Mouse (Mus musculus) forebrain, embryonic 11.5 days (tissue): Measurements from ENCODE around the gene Gchfr. TPM values are rescaled to one million over a fixed set of nuclear protein-coding genes. Genes with fewer than 3 reads are reported as not detected.

Experiments used
- ATAC-seq: fragments of 200-750 bp; cut with Nextera tagmentation; replicated peaks from 2 replicates; pipeline ENCODE4 v1.8.0; 2017; ENCODE audit warnings: moderate TSS enrichment; ENCODE audit not compliant: low FRiP score
- DNase-seq: peaks from one replicate; pipeline ENCODE4 v3.0.0-alpha.2; 2017; ENCODE audit warnings: low spot score
- H3K27ac ChIP-seq: fragments of 300-500 bp; sonication (generic); 2 replicates; pipeline ENCODE4 v1.5.1; 2014; ENCODE audit warnings: low read depth, low read length
- H3K27me3 ChIP-seq: fragments of 300-500 bp; sonication (generic); 2 replicates; pipeline ENCODE4 v1.6.1; 2014; ENCODE audit warnings: mild to moderate bottlenecking, low read length, mixed read lengths; ENCODE audit not compliant: control insufficient read depth, insufficient read depth
- H3K36me3 ChIP-seq: fragments of 300-500 bp; sonication (generic); 2 replicates; pipeline ENCODE4 v1.6.1; 2014; ENCODE audit warnings: mild to moderate bottlenecking, low read length, moderate library complexity, mixed read lengths; ENCODE audit not compliant: control insufficient read depth, insufficient read depth
- H3K4me1 ChIP-seq: fragments of 300-500 bp; sonication (generic); replicated peaks from 2 replicates; pipeline ENCODE4 v1.6.1; 2014; ENCODE audit warnings: low read length, mixed read lengths; ENCODE audit not compliant: control insufficient read depth, insufficient read depth
- H3K4me2 ChIP-seq: fragments of 300-500 bp; sonication (generic); 2 replicates; pipeline ENCODE4 v1.6.1; 2014; ENCODE audit warnings: low read depth, mild to moderate bottlenecking, low read length, moderate library complexity, mixed read lengths; ENCODE audit not compliant: severe bottlenecking
- H3K4me3 ChIP-seq: fragments of 300-500 bp; sonication (generic); 2 replicates; pipeline ENCODE4 v1.5.1; 2014; ENCODE audit warnings: low read depth, low read length
- H3K9ac ChIP-seq: fragments of 300-500 bp; sonication (generic); 2 replicates; pipeline ENCODE4 v1.6.1; 2014; ENCODE audit warnings: low read length
- H3K9me3 ChIP-seq: fragments of 300-500 bp; sonication (generic); 2 replicates; pipeline ENCODE4 v1.6.1; 2016; ENCODE audit warnings: low read length, mixed read lengths; ENCODE audit not compliant: control insufficient read depth
- WGBS: fragments of 180-500 bp; shearing (Covaris S2); extraction: QIAGEN DNeasy Blood & Tissue Kit; methylation state at CpG from one replicate; pipeline ENCODE4 v1.1.7; 2014; 5-methylcytosine and 5-hydroxymethylcytosine counted together
- polyA plus RNA-seq: library from polyadenylated mRNA; unstranded; fragments of >200 nt; fragmentation: Nextera tagmentation; extraction: Ambion mirVana; gene quantifications from 2 replicates; pipeline ENCODE4 v1.2.1, GENCODE M21; 2014

Gchfr gene
- polyA plus RNA-seq, 1 experiment from 2014 or later, result 2.7 TPM

DNA sequence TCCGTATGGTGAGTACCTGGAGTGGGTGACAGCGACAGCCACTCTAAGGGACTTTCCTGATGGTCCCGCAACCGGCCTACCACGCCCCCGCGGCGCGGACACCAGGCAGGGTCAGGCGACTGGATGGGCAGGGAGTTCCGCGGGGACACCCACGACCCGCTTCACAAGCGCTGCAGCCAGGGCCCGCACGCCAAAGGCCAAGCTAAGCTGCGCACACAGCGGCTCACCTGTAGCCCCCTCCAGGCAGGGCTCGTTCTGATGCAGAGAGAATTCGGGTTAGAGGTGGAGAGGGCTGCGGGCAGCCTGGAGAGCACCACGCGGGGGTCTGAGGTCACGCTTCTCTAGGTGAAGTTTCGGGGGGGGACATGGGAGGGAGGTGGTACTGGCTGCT is 288 bp downstream of the Gchfr start:
- H3K36me3 ChIP-seq, result no peaks in the 10 kb centered on the region
- H3K4me1 ChIP-seq, result peaks cover 12% of the 10 kb centered on the region; the same call in 1 of the 2 replicates
- ATAC-seq (peak; percentile 37), DNase-seq (no peak)
- peaks cover 20% of the 10 kb centered on the region for H3K27me3 ChIP-seq
- no peaks in the 10 kb centered on the region for H3K9me3 ChIP-seq
- H3K4me2 ChIP-seq, result peak overlapping the region; percentile 98
- peak overlapping the region; percentile 41 for H3K9ac ChIP-seq
- peak overlapping the region; percentile 46 for H3K4me3 ChIP-seq
- 2% methylated on average over 26 of the region's 26 CpGs for whole genome bisulfite sequencing
- H3K27ac ChIP-seq, result no peak overlapping the region

GRCm38 (mm10) chr2:119170282-119170681 is 2.7 kb downstream of the Gchfr start:
- Histone ChIP-seq H3K9ac (no peak overlapping the region), H3K27me3 (peaks cover 20% of the 10 kb centered on the region), H3K4me2 (no peak overlapping the region), H3K27ac (no peak overlapping the region), H3K36me3 (no peaks in the 10 kb centered on the region), H3K4me3 (no peak overlapping the region), H3K4me1 (peaks cover 17% of the 10 kb centered on the region; the same call in 1 of the 2 replicates), H3K9me3 (no peaks in the 10 kb centered on the region)
- DNase-seq (no peak), ATAC-seq (no peak)
- WGBS, result 89% methylated on average over 2 of the region's 2 CpGs

DNA sequence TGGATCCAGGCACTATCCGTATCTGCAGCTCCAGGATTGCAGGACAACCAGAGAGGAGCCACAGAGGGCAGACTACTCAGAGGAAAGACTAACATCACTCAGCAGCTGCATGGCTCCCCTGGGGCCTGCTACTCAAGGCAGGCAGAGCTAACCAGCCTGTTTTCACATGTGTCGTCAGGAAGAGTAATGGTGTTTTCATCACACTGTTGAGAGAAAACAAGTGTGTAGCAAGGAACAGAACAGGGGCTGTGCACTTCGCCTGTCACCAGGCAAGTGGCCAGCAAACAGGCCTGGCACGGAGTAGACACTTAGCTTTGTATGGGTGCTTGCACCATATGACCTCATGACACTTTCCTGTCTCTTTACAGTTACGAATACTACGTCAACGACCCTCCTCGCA is 4.0 kb downstream of the Gchfr start:
- Histone ChIP-seq H3K36me3 (no peaks in the 10 kb centered on the region), H3K27me3 (peaks cover 15% of the 10 kb centered on the region), H3K9ac (no peak overlapping the region), H3K27ac (no peak overlapping the region), H3K4me3 (no peak overlapping the region), H3K4me2 (no peak overlapping the region), H3K4me1 (peaks cover 16% of the 10 kb centered on the region; the same call in 1 of the 2 replicates), H3K9me3 (no peaks in the 10 kb centered on the region)
- ATAC-seq (no peak), DNase-seq (no peak)
- WGBS, result 87% methylated on average over 8 of the region's 8 CpGs

DNA sequence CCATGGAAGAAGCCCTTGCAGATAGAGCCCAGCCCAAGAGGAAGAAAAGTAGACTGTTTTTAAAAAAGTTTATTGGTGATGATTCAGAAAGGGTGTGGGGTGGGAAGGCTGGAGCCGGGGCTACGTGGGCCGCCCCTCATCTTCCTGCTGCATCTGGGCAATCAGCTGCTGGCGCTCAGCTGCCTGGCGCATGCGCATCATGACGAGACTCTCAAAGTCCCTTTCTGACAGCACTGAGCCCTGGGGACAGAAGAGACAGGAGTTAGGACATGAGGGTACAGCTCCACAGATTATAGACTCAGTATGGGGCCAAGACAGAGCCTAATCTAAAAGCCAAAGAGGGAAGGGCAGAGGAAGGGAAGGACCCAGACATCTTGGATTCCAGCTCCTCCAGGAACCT is 4.9 kb downstream of the Gchfr start:
- no peaks in the 10 kb centered on the region for H3K9me3 ChIP-seq
- no peak overlapping the region for H3K27ac ChIP-seq
- H3K9ac ChIP-seq, result 0 out of 2 replicates have a peak overlapping the region, but pooled peaks have one; percentile 17
- H3K27me3 ChIP-seq, result peaks cover 6% of the 10 kb centered on the region
- peaks cover 8% of the 10 kb centered on the region; the same call in 1 of the 2 replicates for H3K4me1 ChIP-seq
- no peak overlapping the region for H3K4me2 ChIP-seq
- H3K36me3 ChIP-seq, result no peaks in the 10 kb centered on the region
- no peak overlapping the region for H3K4me3 ChIP-seq
- 84% methylated on average over 7 of the region's 7 CpGs for WGBS
- ATAC-seq, result no peak
- DNase-seq, result no peak

GRCm38 (mm10) chr2:119172862-119173576 is 5.4 kb downstream of the Gchfr start:
- H3K4me3 ChIP-seq, result no peak overlapping the region
- H3K27ac ChIP-seq, result no peak overlapping the region
- no peak for DNase-seq
- H3K4me1 ChIP-seq, result peaks cover 6% of the 10 kb centered on the region; the same call in 1 of the 2 replicates
- 27% methylated on average over 13 of the region's 13 CpGs for WGBS
- H3K9me3 ChIP-seq, result no peaks in the 10 kb centered on the region
- H3K36me3 ChIP-seq, result no peaks in the 10 kb centered on the region
- 0 out of 2 replicates have a peak, but pooled peaks cover 2% of the 10 kb centered on the region for H3K27me3 ChIP-seq
- ATAC-seq, result no peak
- no peak overlapping the region for H3K4me2 ChIP-seq
- peak overlapping the region; percentile 17 for H3K9ac ChIP-seq

DNA sequence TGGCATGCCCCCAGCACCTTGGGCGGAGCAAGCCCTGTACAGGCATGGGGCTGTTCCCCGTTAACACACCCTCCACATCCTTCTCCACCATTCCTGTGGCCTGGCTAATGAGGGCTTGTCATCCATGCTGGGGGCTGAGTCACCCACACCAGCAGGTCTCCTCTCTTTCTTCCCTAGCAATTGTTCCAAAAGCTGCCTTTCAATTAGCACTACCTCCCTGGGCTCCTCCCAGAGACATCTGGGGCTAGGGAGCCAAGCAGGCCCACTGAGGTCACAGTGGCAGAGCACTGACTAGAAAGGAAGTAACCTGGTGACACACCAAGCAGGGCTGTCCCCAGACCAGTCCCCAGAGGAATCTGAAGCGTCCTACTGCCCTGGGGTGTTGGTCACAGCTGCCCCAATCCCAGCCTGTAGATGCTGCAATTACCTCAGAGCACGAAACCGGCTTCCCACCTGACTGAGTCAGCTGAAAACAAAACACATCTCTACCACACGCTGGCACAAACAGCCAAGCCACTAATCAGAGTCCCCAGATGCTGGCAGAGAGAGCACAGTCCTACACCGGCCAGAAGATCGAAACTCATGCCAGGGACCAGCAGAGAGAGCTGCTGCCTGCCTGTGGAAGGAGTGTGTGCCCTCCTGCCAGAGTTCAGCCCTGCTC is 6.5 kb downstream of the Gchfr start, which contains the start of gene Gm14137:
Gm14137 (plus strand) TSS at position 519 of the 661 bp plus-strand sequence.
- no peak for DNase-seq

DNA sequence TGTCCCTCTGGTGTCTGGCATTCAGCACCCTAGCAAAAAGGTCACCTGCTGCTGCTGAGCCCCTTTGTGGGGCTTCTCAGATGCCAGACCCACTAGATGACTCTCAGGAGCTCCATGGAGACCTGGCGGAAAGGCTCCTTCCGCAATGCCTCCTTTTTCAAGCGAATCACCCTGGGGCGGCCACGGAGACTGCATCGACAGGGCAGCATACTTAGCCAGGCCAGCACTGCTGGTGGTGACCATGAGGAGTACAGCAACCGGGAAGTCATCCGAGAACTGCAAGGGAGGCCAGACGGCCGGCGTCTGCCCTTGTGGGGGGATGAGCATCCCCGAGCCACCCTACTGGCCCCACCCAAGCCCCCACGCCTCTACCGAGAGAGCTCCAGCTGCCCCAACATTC is 7.3 kb downstream of the Gchfr start:
- peaks cover 6% of the 10 kb centered on the region; the same call in 1 of the 2 replicates for H3K4me1 ChIP-seq
- no peak overlapping the region; the same call in 1 of the 2 replicates for H3K9ac ChIP-seq
- no peaks in the 10 kb centered on the region for H3K27me3 ChIP-seq
- no peaks in the 10 kb centered on the region for H3K36me3 ChIP-seq
- no peak for ATAC-seq
- no peaks in the 10 kb centered on the region for H3K9me3 ChIP-seq
- 61% methylated on average over 14 of the region's 14 CpGs for WGBS
- no peak overlapping the region for H3K4me3 ChIP-seq
- DNase-seq, result no peak
- H3K27ac ChIP-seq, result no peak overlapping the region
- no peak overlapping the region for H3K4me2 ChIP-seq

More for the DNA sequence above, 6.5 kb downstream of the Gchfr start, which contains the start of gene Gm14137:
- Histone ChIP-seq H3K9ac (no peak within 1 kb of the TSS; the same call in 1 of the 2 replicates), H3K4me2 (no peak within 1 kb of the TSS), H3K27ac (no peak within 1 kb of the TSS), H3K9me3 (no peaks in the 10 kb centered on the region), H3K36me3 (no peaks in the 10 kb centered on the region), H3K4me3 (no peak within 1 kb of the TSS), H3K4me1 (peaks cover 6% of the 10 kb centered on the region; the same call in 1 of the 2 replicates), H3K27me3 (no peaks in the 10 kb centered on the region)
- WGBS, result 36% methylated on average over 8 of the region's 8 CpGs
- ATAC-seq, result 0 out of 2 replicates have a peak, but pooled peaks have one; percentile 18

- WGBS, result 71% methylated on average over 6 of the region's 6 CpGs
These were observed 8.0 kb downstream of the Gchfr start for GRCm38 (mm10) chr2:119175614-119176013.

More at GRCm38 (mm10) chr2:119175614-119176013, 8.0 kb downstream of the Gchfr start:
- Histone ChIP-seq H3K4me1 (peaks cover 6% of the 10 kb centered on the region; the same call in 1 of the 2 replicates), H3K4me2 (no peak overlapping the region), H3K9me3 (no peaks in the 10 kb centered on the region), H3K4me3 (no peak overlapping the region), H3K9ac (no peak overlapping the region), H3K27me3 (no peaks in the 10 kb centered on the region), H3K36me3 (no peaks in the 10 kb centered on the region), H3K27ac (no peak overlapping the region)
- no peak for ATAC-seq
- DNase-seq, result no peak
